Mouse (Mus musculus): Measurements from ENCODE around the gene 4930407I10Rik.

4930407I10Rik gene

GRCm38 (mm10) chr15:82063909-82064308 lies 5.0 kb downstream of the 4930407I10Rik start:
- DNase-seq = no peak

DNA sequence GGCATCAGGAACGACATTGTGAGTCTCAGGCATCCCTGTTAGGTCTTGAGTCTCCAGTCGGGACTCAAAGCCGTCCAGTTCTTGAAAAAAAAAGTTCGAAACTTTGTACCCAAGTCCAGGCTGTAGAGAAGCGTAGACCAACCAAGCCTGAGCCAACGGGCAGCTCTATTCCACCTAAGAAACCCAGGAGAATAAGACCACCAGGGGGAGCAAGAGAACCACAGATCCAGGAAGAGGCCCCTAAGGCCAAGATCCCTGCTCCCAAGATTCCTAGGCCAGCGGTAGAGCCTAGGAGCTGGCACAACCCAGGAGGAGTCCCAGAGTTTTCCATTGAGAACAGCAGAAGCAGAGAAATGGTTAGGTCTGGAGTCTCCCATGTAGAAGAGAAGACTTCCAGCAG lies 6.6 kb downstream of the 4930407I10Rik start:
- peak; percentile 62 for DNase-seq

DNA sequence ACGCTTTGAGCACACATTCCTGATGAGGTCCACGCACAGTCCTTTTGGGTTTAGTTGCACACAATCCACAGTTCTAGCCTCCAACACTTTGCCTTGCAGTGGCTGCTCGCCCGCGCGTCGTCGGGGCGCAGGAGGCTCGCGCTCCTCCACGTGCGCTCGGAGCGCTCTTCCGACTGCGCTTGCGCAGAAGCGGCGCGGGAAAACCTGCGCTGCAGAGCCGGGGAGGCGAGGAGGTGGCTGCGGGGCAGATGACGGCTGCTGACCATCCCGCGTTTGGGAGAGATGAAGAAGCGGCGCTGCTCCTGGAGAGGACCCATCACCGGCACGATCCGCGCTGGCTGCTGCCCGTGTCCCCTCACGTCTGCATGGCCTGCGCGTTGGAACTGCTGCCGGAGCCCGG lies 10.9 kb downstream of the 4930407I10Rik start, which contains the start of gene Mei1:
Gene Mei1, plus strand, starts transcription at position 99 of the 400 bp plus-strand sequence.
- peak; percentile 23 for DNase-seq

- DNase-seq = no peak
These were observed 13.0 kb downstream of the 4930407I10Rik start for GRCm38 (mm10) chr15:82071816-82072469.

- no peak for DNase-seq
These were observed 14.5 kb downstream of the 4930407I10Rik start for GRCm38 (mm10) chr15:82073490-82073889.

DNA sequence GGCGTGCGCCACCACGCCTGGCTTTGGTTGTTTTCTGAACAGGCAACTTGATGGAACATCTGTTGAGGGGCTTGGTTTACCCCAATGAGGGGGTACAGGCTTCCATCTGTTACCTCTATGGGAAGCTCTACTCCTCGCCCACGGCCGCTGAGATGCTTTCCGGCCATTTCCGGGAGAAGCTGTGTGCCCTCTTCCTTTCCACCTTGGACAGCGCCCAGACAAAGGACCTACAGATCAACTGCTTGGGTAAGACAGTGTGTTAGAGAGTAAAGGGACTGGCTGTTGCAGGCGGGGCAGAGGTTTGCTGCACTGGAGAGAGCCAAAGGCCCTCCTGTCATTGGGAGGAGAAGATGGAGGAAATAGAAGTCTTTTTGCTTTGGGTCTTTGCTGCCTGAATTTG lies 20.9 kb downstream of the 4930407I10Rik start:
- DNase-seq = no peak

DNA sequence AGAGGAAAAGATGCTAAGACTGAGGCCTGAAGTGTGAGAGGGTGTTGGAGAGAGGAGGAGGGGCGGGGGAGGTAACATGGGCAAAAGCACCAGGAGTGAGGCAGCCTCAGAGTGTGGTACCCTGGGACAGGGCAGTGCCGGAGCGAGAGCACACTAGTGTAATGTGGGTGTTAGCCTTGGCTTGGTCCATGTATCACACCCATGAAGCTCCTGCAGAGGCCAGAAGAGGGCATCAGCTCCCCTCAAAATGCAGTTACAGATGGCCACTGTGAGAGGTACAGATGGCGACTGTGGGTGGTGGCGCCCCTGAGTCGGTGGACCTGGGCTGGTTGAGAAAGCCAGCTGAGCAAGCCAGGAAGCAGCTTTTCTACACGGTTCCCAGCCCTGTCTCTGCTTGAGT lies 22.2 kb downstream of the 4930407I10Rik start:
- DNase-seq = peak; percentile 9

DNA sequence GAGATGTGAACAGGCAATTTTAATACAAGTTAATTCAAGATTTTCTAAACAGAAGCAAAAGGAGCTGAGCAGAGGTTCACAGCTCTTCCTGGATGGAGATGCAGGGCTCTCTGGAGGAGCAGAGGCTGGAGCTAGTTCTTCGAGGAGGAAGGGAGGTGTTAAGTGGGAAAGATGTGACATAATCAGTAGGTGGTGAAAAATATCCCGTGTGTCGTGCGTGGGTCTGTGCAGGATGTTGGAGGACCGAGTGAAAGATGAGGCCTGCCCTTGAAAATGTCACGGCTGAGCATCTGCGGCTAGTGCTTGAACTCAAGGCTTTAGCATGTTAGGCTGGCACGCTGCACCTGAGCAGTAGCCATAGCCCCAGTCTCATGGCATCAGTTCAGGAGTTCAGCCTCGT lies 26.7 kb downstream of the 4930407I10Rik start:
- DNase-seq = no peak

DNA sequence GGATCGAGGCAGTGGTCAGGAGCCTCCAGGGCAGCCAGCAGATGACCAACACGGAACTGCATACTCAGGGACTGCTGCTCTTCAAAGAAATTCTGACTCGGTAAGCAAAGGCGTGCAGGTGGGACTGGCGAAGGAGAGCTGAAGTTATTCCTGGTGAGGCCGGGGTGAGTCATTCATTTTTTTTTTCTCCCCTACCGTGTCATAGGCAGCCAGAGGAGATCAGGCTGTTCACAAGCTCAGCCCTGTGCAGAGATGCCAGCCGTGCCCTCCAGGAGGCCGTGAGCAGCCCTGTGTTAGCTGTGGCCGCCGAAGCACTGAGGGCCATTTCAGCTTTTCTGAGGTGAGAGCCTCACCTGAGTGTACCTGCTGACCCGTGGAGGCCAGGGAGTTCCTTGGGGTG lies 27.2 kb downstream of the 4930407I10Rik start:
- no peak for DNase-seq

- DNase-seq = peak; percentile 11
These were observed 28.3 kb downstream of the 4930407I10Rik start for GRCm38 (mm10) chr15:82087266-82087665.

DNA sequence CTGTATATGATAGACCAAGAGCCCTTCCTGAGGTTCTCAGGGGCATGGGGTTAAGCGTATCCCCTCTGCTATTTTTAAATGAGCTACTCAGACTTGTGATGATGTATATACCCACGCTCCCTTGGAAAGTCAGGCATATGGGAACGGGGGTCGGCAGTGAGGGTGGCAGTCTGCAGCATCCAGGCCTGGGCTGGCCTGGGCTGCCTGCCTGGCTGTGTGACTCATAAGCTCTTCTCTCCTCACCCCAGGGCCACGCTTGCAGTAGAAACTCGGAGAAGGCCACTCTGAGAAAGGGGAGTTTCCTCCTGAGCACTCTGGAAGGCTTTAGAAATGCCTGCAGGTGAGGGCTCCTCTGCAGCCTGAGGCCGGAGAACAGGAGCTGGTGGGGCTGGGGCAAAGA lies 32.1 kb downstream of the 4930407I10Rik start:
- no peak for DNase-seq

GRCm38 (mm10) chr15:82106953-82107555 lies 48.1 kb downstream of the 4930407I10Rik start:
- DNase-seq = peak; percentile 57

All from right cerebral cortex, postnatal 4 days (tissue).